ENCODE assay signal across 12 mouse cellular contexts in the genomic region with DNA sequence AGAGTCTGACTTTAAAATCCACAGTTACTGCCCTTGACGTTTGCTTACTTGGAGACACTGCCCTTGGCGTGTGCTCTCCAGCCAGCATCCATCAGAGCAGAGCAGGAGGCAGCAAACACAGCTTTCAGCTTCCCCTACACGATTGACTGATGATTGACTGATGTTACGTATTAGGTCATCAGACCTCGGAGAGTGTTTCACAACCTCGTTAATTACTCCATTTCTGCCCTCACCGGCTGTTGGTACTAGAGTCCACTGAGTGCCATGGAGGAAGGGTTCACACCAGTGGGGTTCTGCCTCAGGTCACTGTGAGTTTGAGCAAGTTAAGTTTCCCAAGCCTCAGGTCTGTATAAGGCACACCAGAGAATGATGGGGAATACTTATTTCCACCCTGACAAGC.
"Had no signal": no experiment of that assay in that cellular context is flagged by ENCODE, and none has a peak within 500 bp of the region (broad histone marks: within the 10 kb centered on the region; RNA-seq: fewer than 3 reads in every experiment).

No protein-coding gene starts in this region.

- DNase-seq: kidney, adult 11 months; kidney, adult 8-10 months; kidney, postnatal 10 days; kidney, postnatal 36 days; left cerebral cortex, postnatal 4 days; lung, adult 18-20 months; lung, postnatal 10 days; midbrain, embryonic 14.5 days; retina, postnatal 1 day; right cerebral cortex, postnatal 25 days; spleen, adult 18-20 months; thymus, postnatal 36 days had no signal
